Mouse (Mus musculus) intestine, postnatal 0 days (tissue): ENCODE data around the gene Nenf. TPM values are rescaled to one million over a fixed set of nuclear protein-coding genes. Genes with fewer than 3 reads are reported as not detected.

ENCODE experiments used
- ATAC-seq: fragments of 200-750 bp; cut with Nextera tagmentation; 2 replicates; pipeline ENCODE4 v1.8.0; 2017; ENCODE audit warnings: mild to moderate bottlenecking, moderate TSS enrichment, moderate library complexity
- H3K27ac ChIP-seq: fragments of 300-500 bp; sonication (generic); 2 replicates; pipeline ENCODE4 v1.5.1; 2014; ENCODE audit warnings: mild to moderate bottlenecking, low read depth, low read length, moderate library complexity
- H3K27me3 ChIP-seq: fragments of 300-500 bp; sonication (generic); replicated peaks from 2 replicates; pipeline ENCODE4 v1.6.1; 2014; ENCODE audit warnings: low read length, mixed read lengths; ENCODE audit not compliant: control insufficient read depth, insufficient read depth
- H3K36me3 ChIP-seq: fragments of 300-500 bp; sonication (generic); 2 replicates; pipeline ENCODE4 v1.6.1; 2014; ENCODE audit warnings: mild to moderate bottlenecking, moderate library complexity; ENCODE audit not compliant: control insufficient read depth, insufficient read depth
- H3K4me1 ChIP-seq: fragments of 300-500 bp; sonication (generic); replicated peaks from 2 replicates; pipeline ENCODE4 v1.6.1; 2014; ENCODE audit warnings: antibody characterized with exemption, low read length, mixed read lengths; ENCODE audit not compliant: control insufficient read depth, insufficient read depth
- H3K4me2 ChIP-seq: fragments of 300-500 bp; sonication (generic); replicated peaks from 2 replicates; pipeline ENCODE4 v1.6.1; 2014; ENCODE audit warnings: low read depth, mild to moderate bottlenecking, moderate library complexity
- H3K4me3 ChIP-seq: fragments of 300-500 bp; sonication (generic); 2 replicates; pipeline ENCODE4 v1.5.1; 2014; ENCODE audit warnings: low read depth, low read length
- H3K9ac ChIP-seq: fragments of 300-500 bp; sonication (generic); 2 replicates; pipeline ENCODE4 v1.6.1; 2014; ENCODE audit warnings: mild to moderate bottlenecking, low read depth, low read length
- H3K9me3 ChIP-seq: fragments of 300-500 bp; sonication (generic); 2 replicates; pipeline ENCODE4 v1.6.1; 2016; ENCODE audit warnings: mixed run types; ENCODE audit not compliant: control insufficient read depth
- CTCF ChIP-seq: sonication (generic); IDR thresholded peaks from 2 replicates; pipeline ENCODE4 v1.5.1; 2016; ENCODE audit warnings: low read depth, mild to moderate bottlenecking, control low read depth, antibody characterized with exemption, moderate library complexity
- WGBS: fragments of 180-500 bp; shearing (Covaris S2); extraction: QIAGEN DNeasy Blood & Tissue Kit; methylation state at CpG from one replicate; pipeline ENCODE4 v1.1.7; 2014; 5-methylcytosine and 5-hydroxymethylcytosine counted together
- polyA plus RNA-seq: library from polyadenylated mRNA; unstranded; fragments of >200 nt; fragmentation: Nextera tagmentation; extraction: Ambion mirVana; gene quantifications from 2 replicates; pipeline ENCODE4 v1.2.1, GENCODE M21; 2015

The Nenf gene
- polyA plus RNA-seq, 1 experiment from 2014 or later, result 174 TPM

- peaks cover 6% of the 10 kb centered on the region; the same call in 1 of the 2 replicates for H3K4me1 ChIP-seq
- no peaks in the 10 kb centered on the region for H3K9me3 ChIP-seq
- WGBS, result 82% methylated on average over 3 of the region's 3 CpGs
- H3K27ac ChIP-seq, result no peak overlapping the region
- H3K36me3 ChIP-seq, result no peaks in the 10 kb centered on the region
- TF ChIP-seq CTCF, result no peak
- no peak for ATAC-seq
- no peak overlapping the region for H3K4me2 ChIP-seq
- H3K4me3 ChIP-seq, result no peak overlapping the region
- no peak overlapping the region for H3K9ac ChIP-seq
- H3K27me3 ChIP-seq, result no peaks in the 10 kb centered on the region
Observed at GRCm38 (mm10) chr1:191257351-191257771, 60.6 kb downstream of the Nenf start.

Other genes starting within 250 kb of the Nenf start
- 6.9 and 7.3 TPM in 2 replicates for gene Batf3, start 220.3 kb downstream of the Nenf start, polyA plus RNA-seq
- gene Fam71a, start 153.4 kb downstream of the Nenf start, polyA plus RNA-seq, result not detected in 2 replicates
- gene Atf3, start 100.2 kb downstream of the Nenf start, polyA plus RNA-seq, result 5.0 and 6.7 TPM in 2 replicates
- gene Tmem206, start 7.7 kb upstream of the Nenf start, polyA plus RNA-seq, result 14.6 and 15.4 TPM in 2 replicates
- gene Ppp2r5a, start 85.1 kb upstream of the Nenf start, polyA plus RNA-seq, result 28.7 and 31.7 TPM in 2 replicates